Mouse (Mus musculus) kidney, embryonic 15.5 days (tissue): ENCODE results near the gene Tnrc6a. TPM values are rescaled to one million over a fixed set of nuclear protein-coding genes. Genes with fewer than 3 reads are reported as not detected.
A peak's percentile ranks its signal among the peaks of the same experiment; 100 is the strongest.

ENCODE experiments used
- ATAC-seq: fragments of 200-750 bp; cut with Nextera tagmentation; replicated peaks from 2 replicates; pipeline ENCODE4 v1.8.0; 2017; ENCODE audit warnings: moderate TSS enrichment; ENCODE audit not compliant: low FRiP score
- H3K27ac ChIP-seq: fragments of 300-500 bp; sonication (generic); 2 replicates; pipeline ENCODE4 v1.5.1; 2015; ENCODE audit warnings: mild to moderate bottlenecking, inconsistent platforms
- H3K27me3 ChIP-seq: fragments of 300-500 bp; sonication (generic); 2 replicates; pipeline ENCODE4 v1.6.1; 2015; ENCODE audit warnings: inconsistent platforms
- H3K36me3 ChIP-seq: fragments of 300-500 bp; sonication (generic); 2 replicates; pipeline ENCODE4 v1.6.1; 2015; ENCODE audit warnings: inconsistent platforms
- H3K4me1 ChIP-seq: fragments of 300-500 bp; sonication (generic); 2 replicates; pipeline ENCODE4 v1.6.1; 2015; ENCODE audit warnings: inconsistent platforms
- H3K4me2 ChIP-seq: fragments of 300-500 bp; sonication (generic); 2 replicates; pipeline ENCODE4 v1.6.1; 2015; ENCODE audit warnings: moderate library complexity, mild to moderate bottlenecking, inconsistent platforms
- H3K4me3 ChIP-seq: fragments of 300-500 bp; sonication (generic); replicated peaks from 2 replicates; pipeline ENCODE4 v1.5.1; 2015; ENCODE audit warnings: mild to moderate bottlenecking, inconsistent platforms
- H3K9ac ChIP-seq: fragments of 300-500 bp; sonication (generic); 2 replicates; pipeline ENCODE4 v1.6.1; 2015; ENCODE audit warnings: mild to moderate bottlenecking, inconsistent platforms
- H3K9me3 ChIP-seq: fragments of 300-500 bp; sonication (generic); replicated peaks from 2 replicates; pipeline ENCODE4 v1.6.1; 2016; ENCODE audit warnings: inconsistent platforms
- WGBS: fragments of 180-500 bp; shearing (Covaris S2); methylation state at CpG from one replicate; pipeline ENCODE4 v1.1.7; 2015; ENCODE audit warnings: mixed read lengths; 5-methylcytosine and 5-hydroxymethylcytosine counted together
- polyA plus RNA-seq: library from polyadenylated mRNA; unstranded; fragments of >200 nt; fragmentation: Nextera tagmentation; extraction: Ambion mirVana; gene quantifications from 2 replicates; pipeline ENCODE4 v1.2.1, GENCODE M21; 2015

Tnrc6a gene
- polyA plus RNA-seq, 1 experiment from 2014 or later: 57.0 TPM

- no peak overlapping the region for H3K4me3 ChIP-seq
- H3K27ac ChIP-seq: peak overlapping the region; percentile 71
- WGBS: 44% methylated on average over 10 of the region's 10 CpGs
- H3K9me3 ChIP-seq: no peaks in the 10 kb centered on the region
- no peak overlapping the region for H3K9ac ChIP-seq
- no peak overlapping the region for H3K4me2 ChIP-seq
- no peaks in the 10 kb centered on the region for H3K4me1 ChIP-seq
- ATAC-seq: peak; percentile 69
- peaks cover 24% of the 10 kb centered on the region for H3K36me3 ChIP-seq
- no peaks in the 10 kb centered on the region for H3K27me3 ChIP-seq
Observed at GRCm38 (mm10) chr7:123198695-123199094, 75.0 kb downstream of the Tnrc6a start.

GRCm38 (mm10) chr7:123199151-123199550, 75.5 kb downstream of the Tnrc6a start:
- WGBS: 56% methylated on average over 3 of the region's 3 CpGs
- 0 out of 2 replicates have a peak, but pooled peaks have one; percentile 3 for ATAC-seq

GRCm38 (mm10) chr7:123199656-123200206, 76.0 kb downstream of the Tnrc6a start:
- WGBS: 92% methylated on average over 15 of the region's 15 CpGs
- Histone ChIP-seq H3K27ac (peak overlapping the region; percentile 71; the same call in 1 of the 2 replicates), H3K9ac (no peak overlapping the region), H3K4me1 (no peaks in the 10 kb centered on the region), H3K9me3 (no peaks in the 10 kb centered on the region), H3K27me3 (no peaks in the 10 kb centered on the region), H3K4me2 (no peak overlapping the region), H3K36me3 (peaks cover 14% of the 10 kb centered on the region), H3K4me3 (no peak overlapping the region)
- no peak for ATAC-seq

More at GRCm38 (mm10) chr7:123199151-123199550, 75.5 kb downstream of the Tnrc6a start:
- Histone ChIP-seq H3K9ac (no peak overlapping the region), H3K9me3 (no peaks in the 10 kb centered on the region), H3K4me3 (no peak overlapping the region), H3K4me1 (no peaks in the 10 kb centered on the region), H3K27me3 (no peaks in the 10 kb centered on the region), H3K4me2 (no peak overlapping the region), H3K27ac (peak overlapping the region; percentile 71), H3K36me3 (peaks cover 19% of the 10 kb centered on the region)

- Histone ChIP-seq H3K27ac (no peak overlapping the region), H3K4me1 (no peaks in the 10 kb centered on the region), H3K27me3 (no peaks in the 10 kb centered on the region), H3K4me3 (no peak overlapping the region), H3K4me2 (no peak overlapping the region), H3K9ac (no peak overlapping the region), H3K9me3 (no peaks in the 10 kb centered on the region), H3K36me3 (peaks cover 4% of the 10 kb centered on the region)
- WGBS: 80% methylated on average over 9 of the region's 9 CpGs
- ATAC-seq: no peak
Observed at GRCm38 (mm10) chr7:123200722-123201121, 77.0 kb downstream of the Tnrc6a start.

GRCm38 (mm10) chr7:123205261-123205660, 81.6 kb downstream of the Tnrc6a start:
- Histone ChIP-seq H3K27me3 (no peaks in the 10 kb centered on the region), H3K4me3 (no peak overlapping the region), H3K4me2 (no peak overlapping the region), H3K4me1 (peaks cover 18% of the 10 kb centered on the region), H3K9ac (no peak overlapping the region), H3K9me3 (no peaks in the 10 kb centered on the region), H3K36me3 (no peaks in the 10 kb centered on the region), H3K27ac (no peak overlapping the region)
- WGBS: 26% methylated on average over 14 of the region's 14 CpGs
- no peak for ATAC-seq

GRCm38 (mm10) chr7:123207561-123207960, 83.9 kb downstream of the Tnrc6a start:
- peaks cover 18% of the 10 kb centered on the region for H3K4me1 ChIP-seq
- no peak overlapping the region for H3K27ac ChIP-seq
- 68% methylated on average over 6 of the region's 6 CpGs for WGBS
- ATAC-seq: no peak
- no peak overlapping the region for H3K4me2 ChIP-seq
- H3K9ac ChIP-seq: no peak overlapping the region
- H3K4me3 ChIP-seq: no peak overlapping the region
- H3K36me3 ChIP-seq: no peaks in the 10 kb centered on the region
- H3K27me3 ChIP-seq: no peaks in the 10 kb centered on the region
- H3K9me3 ChIP-seq: no peaks in the 10 kb centered on the region

GRCm38 (mm10) chr7:123209864-123210263, 86.2 kb downstream of the Tnrc6a start:
- Histone ChIP-seq H3K4me2 (no peak overlapping the region), H3K27me3 (no peaks in the 10 kb centered on the region), H3K36me3 (no peaks in the 10 kb centered on the region), H3K9me3 (no peaks in the 10 kb centered on the region), H3K9ac (0 out of 2 replicates have a peak overlapping the region, but pooled peaks have one; percentile 10), H3K27ac (no peak overlapping the region), H3K4me1 (peaks cover 28% of the 10 kb centered on the region), H3K4me3 (no peak overlapping the region)
- no peak for ATAC-seq
- WGBS: 56% methylated on average over 9 of the region's 9 CpGs

- Histone ChIP-seq H3K4me2 (no peak overlapping the region), H3K9ac (no peak overlapping the region), H3K4me3 (no peak overlapping the region), H3K27me3 (no peaks in the 10 kb centered on the region), H3K4me1 (peaks cover 31% of the 10 kb centered on the region), H3K9me3 (no peaks in the 10 kb centered on the region), H3K27ac (no peak overlapping the region), H3K36me3 (no peaks in the 10 kb centered on the region)
- 61% methylated on average over 5 of the region's 5 CpGs for WGBS
- no peak for ATAC-seq
Observed at GRCm38 (mm10) chr7:123211461-123211860, 87.8 kb downstream of the Tnrc6a start.

- H3K27me3 ChIP-seq: no peaks in the 10 kb centered on the region
- WGBS: 86% methylated on average over 5 of the region's 5 CpGs
- H3K27ac ChIP-seq: no peak overlapping the region
- no peak overlapping the region for H3K4me2 ChIP-seq
- H3K4me3 ChIP-seq: no peak overlapping the region
- no peaks in the 10 kb centered on the region for H3K9me3 ChIP-seq
- H3K4me1 ChIP-seq: peaks cover 24% of the 10 kb centered on the region
- H3K36me3 ChIP-seq: no peaks in the 10 kb centered on the region
- ATAC-seq: no peak
- H3K9ac ChIP-seq: no peak overlapping the region
Observed at GRCm38 (mm10) chr7:123212316-123212715, 88.6 kb downstream of the Tnrc6a start.

GRCm38 (mm10) chr7:123214365-123215075, 90.8 kb downstream of the Tnrc6a start, which contains the start of gene Slc5a11:
TSS of gene Slc5a11 (plus strand) at chr7:123214780.
- peak; percentile 80 for ATAC-seq
- Histone ChIP-seq H3K9me3 (no peaks in the 10 kb centered on the region), H3K9ac (0 out of 2 replicates have a peak within 1 kb of the TSS, but pooled peaks have one; percentile 5), H3K36me3 (no peaks in the 10 kb centered on the region), H3K4me1 (peaks cover 16% of the 10 kb centered on the region), H3K27me3 (no peaks in the 10 kb centered on the region), H3K4me2 (0 out of 2 replicates have a peak within 1 kb of the TSS, but pooled peaks have one; percentile 6), H3K27ac (peak within 1 kb of the TSS; percentile 66), H3K4me3 (no peak within 1 kb of the TSS)
- 32% methylated on average over 8 of the region's 8 CpGs for WGBS

GRCm38 (mm10) chr7:123215138-123215537, 91.5 kb downstream of the Tnrc6a start:
- H3K36me3 ChIP-seq: no peaks in the 10 kb centered on the region
- no peak overlapping the region for H3K4me2 ChIP-seq
- H3K4me3 ChIP-seq: no peak overlapping the region
- no peak overlapping the region for H3K27ac ChIP-seq
- no peaks in the 10 kb centered on the region for H3K27me3 ChIP-seq
- no peak overlapping the region for H3K9ac ChIP-seq
- peaks cover 20% of the 10 kb centered on the region for H3K4me1 ChIP-seq
- 81% methylated on average over 2 of the region's 2 CpGs for WGBS
- no peak for ATAC-seq
- no peaks in the 10 kb centered on the region for H3K9me3 ChIP-seq

GRCm38 (mm10) chr7:123217448-123218354, 94.0 kb downstream of the Tnrc6a start:
- ATAC-seq: no peak
- H3K4me1 ChIP-seq: peaks cover 28% of the 10 kb centered on the region
- H3K36me3 ChIP-seq: no peaks in the 10 kb centered on the region
- 54% methylated on average over 7 of the region's 7 CpGs for WGBS
- no peak overlapping the region for H3K27ac ChIP-seq
- H3K4me2 ChIP-seq: no peak overlapping the region
- H3K9ac ChIP-seq: no peak overlapping the region
- no peaks in the 10 kb centered on the region for H3K27me3 ChIP-seq
- no peak overlapping the region for H3K4me3 ChIP-seq
- no peaks in the 10 kb centered on the region for H3K9me3 ChIP-seq
